Mouse (Mus musculus): Measurements from ENCODE around the gene Rtkn.

Gene Rtkn

GRCm38 (mm10) chr6:83134951-83135513 lies at the start of gene Rtkn:
TSS of gene Rtkn (plus strand) at chr6:83135463.
- no peak for DNase-seq

- no peak for DNase-seq
These were observed 48.9 kb upstream of the Rtkn start, which contains the start of gene Lbx2 for GRCm38 (mm10) chr6:83086121-83087035. TSS of gene Lbx2 (plus strand) at chr6:83086367.

GRCm38 (mm10) chr6:83087205-83087925 lies 47.9 kb upstream of the Rtkn start:
- DNase-seq = no peak

- DNase-seq = no peak
These were observed 47.4 kb upstream of the Rtkn start for GRCm38 (mm10) chr6:83087926-83088260.

- no peak for DNase-seq
These were observed 42.7 kb upstream of the Rtkn start for GRCm38 (mm10) chr6:83092416-83093127.

DNA sequence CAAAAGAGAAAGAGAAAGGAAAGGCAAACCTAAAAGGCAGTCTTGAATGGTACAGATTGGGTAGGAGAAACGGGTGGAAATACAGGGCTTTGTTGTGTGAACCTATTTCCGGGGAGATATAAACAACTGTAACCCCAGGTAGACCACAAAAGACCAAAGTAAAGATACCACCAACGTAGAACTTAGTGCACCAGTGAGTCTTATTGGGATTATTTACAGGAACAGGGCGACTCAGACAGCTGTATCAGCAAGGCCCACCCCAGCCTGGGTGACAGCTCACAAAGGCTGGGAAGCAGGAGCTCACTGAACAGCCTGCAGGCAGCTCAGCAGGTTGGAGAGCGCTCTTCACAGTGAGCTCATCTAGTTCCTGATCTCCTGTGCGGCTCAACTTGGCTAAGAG lies 39.3 kb upstream of the Rtkn start:
- DNase-seq = no peak

DNA sequence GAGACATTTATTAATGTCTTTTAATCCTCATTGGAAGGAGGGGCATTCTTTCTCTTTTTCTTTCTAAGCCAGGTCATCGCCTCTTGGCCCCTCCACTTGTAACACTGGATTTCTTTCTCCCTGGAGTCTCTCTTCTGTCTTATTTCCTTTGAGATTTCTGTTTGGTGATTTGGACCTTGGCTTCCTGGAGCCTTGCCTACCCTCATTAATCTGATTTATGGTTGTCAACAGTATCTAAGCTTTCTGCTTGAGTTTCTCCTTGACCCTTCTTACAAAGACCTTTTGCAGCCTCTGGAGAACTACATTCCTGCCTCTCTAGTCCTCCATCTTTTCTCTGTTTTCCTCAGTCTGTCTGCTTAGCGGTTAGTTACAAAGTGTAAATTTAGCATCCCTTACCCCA lies 36.9 kb upstream of the Rtkn start:
- no peak for DNase-seq

DNA sequence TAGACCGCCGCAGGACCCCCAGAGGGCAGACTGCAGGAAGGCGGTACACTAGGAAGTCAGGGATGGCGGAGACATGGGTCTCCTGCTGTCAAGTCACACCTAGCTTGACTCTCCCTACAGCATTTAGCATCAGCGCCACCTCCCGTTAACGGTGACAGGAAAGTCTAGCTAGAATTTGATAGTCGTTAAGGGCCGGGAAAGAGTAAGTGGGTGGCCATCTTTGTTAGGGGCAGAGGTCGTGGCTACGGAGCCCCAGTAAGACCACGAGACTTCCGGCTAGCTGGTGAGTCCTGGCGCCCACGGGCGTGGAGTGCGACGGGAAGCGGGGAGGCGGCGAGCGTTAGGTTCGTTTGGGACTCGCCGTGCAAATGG lies 34.0 kb upstream of the Rtkn start, which contains the start of the genes Ccdc142 and Gm42688:
Gene Ccdc142 (plus strand): TSS at position 286 of the 372 bp plus-strand sequence.
Gene Gm42688 (plus strand): TSS at position 302 of the 372 bp plus-strand sequence.
- DNase-seq = peak; percentile 94

- DNase-seq = peak; percentile 69
These were observed 33.3 kb upstream of the Rtkn start for GRCm38 (mm10) chr6:83101688-83102556.

DNA sequence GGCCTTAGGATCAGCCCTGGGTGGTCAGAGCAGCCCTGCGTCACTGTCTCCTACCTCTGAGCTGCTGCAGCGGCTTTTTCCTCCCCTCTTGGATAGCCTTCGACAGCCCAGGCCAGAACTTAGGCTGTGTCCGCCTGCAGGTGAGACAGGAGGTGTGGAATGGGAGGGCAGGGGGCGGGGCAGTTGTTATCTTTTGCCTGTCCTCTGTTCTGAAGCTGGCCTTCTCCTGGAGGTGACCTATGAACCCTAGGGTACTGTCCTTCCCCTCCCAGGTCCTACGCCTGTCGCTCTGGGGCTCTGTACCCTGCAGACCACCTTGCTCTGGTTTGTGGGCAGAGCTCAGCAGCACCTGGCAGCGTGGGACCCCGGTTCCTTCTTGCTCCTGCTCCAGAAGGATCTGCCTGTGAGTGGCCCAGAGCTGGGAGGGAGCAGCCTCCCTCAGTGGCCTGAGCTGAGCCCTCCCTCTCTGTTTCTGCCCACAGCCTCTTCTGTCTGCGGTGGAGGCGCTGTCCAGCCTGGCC lies 32.1 kb upstream of the Rtkn start:
- peak; percentile 50 for DNase-seq

DNA sequence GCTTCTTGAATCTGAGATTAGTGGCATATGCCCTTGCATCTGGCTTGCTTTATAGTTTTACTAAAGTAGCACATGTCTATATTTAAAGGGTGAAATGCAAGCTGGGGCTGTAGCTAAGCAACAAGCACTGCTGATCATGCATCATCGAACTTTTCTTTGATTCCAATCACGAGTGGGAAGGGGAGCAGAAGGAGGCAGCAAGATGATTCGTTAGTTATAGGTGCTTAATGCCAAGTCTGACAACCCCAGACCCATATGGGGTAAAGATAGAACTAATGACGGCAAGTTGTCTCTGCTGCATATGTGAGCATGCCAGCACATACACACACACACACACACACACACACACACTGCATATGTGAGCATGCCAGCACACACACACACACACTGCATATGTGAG lies 31.1 kb upstream of the Rtkn start:
- no peak for DNase-seq

DNA sequence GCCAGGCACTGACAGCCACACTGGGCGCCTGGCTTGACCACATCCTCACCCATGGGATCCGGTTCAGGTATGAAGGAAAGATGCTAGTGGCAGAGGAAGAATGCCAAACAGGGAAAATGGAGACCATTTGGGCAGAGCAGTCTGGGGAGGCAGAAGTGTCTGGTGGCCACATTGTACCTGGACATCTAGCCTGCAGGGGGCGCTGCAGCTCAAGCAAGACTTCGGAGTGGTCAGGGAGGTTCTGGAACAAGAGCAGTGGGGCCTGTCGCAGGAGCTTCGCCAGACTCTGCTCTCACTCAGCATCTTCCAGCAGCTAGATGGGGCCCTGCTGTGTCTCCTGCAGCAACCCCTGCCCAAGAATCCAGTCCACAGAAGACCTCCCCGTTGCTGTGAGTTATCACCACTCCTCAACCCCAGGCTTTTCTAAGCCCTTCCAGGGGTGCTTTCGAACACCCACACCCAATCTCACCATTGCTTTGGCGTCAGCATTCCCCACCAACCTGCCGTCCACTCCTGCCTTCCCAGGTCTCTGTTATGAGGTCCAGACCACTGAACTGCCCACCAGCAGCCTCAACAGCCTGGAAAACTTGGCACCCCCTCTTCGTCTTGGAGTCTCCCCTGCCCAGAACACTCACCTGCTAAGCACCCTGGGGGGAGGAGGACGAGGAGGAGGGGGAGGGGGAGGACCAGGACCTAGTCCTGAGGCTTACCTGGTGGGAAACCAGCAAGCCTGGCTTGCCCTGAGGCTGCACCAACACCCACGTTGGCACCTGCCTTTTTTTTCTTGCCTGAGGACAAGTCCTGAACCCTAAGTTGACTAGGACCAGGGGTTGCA lies 27.5 kb upstream of the Rtkn start:
- peak; percentile 79 for DNase-seq

DNA sequence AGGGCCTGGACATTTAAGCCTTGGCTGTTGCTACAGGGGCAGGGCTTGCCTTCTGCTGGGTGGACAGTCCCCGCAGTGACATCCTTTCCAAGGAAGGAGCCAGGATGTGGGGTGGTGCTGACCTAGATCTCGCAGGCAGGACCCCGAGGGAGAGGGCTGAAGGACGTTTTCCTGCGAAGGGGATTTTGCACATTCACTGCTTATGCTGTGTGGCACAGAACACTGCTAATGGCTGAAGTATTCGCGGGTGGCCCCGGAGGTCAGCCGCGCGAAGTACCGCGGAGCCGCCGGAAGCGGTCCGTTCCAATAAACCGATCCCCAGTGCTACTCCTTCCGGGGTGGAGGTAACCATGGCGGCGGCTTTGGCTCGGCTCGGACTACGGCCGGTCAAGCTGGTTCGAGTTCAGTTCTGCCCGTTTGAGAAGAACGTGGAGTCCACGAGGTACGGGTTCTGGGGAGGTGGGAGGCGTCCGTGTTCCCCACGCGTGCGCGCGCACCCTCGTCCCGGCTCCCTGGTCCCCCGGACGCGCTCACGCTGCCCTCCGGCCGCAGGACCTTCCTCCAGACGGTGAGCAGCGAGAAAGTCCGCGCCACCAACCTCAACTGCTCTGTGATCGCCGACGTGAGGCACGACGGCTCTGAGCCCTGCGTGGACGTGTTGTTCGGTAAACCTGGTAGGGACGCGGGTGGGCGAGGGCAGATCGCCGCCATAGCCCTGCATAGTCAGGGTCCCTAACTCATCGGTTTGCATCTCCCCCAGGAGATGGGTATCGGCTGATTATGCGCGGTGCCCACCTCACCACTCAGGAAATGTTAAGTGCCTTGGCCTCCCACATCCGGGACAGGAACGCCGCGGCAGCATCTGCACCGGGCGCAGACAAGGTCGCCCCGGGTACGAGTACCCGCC lies 26.2 kb upstream of the Rtkn start, which contains the start of gene Mrpl53:
Gene Mrpl53 (plus strand): TSS at position 279 of the 907 bp plus-strand sequence.
- peak; percentile 85 for DNase-seq

DNA sequence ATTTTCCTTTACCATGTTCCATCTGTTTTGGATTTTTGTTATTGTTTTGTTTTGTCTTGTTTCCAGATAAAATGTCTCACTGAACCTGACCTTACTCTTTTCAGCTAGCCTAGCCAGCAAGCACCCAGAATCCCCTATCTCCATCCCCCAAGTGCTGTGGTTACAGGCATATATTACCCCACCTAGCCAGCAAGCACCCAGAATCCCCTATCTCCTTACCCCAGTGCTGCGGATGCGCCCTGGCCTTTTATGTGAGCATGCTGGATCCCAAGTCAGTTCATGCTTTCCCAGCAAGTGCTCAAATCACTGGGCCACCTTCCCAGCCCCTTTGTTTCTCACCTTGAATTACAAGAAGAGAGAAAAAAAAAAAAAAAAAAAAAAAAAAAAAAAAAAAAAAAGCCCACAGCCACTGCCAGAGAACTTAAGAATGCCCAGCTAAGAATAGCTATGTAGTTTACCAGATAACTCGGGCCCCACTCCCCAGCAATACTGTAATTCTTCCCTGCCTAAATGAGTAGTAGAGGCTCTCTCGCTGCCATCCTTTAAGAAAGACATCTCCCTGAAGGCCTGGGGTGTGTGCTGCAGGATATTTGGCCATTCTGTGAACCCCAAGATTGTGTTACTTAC lies 23.6 kb upstream of the Rtkn start:
- peak; percentile 14 for DNase-seq

DNA sequence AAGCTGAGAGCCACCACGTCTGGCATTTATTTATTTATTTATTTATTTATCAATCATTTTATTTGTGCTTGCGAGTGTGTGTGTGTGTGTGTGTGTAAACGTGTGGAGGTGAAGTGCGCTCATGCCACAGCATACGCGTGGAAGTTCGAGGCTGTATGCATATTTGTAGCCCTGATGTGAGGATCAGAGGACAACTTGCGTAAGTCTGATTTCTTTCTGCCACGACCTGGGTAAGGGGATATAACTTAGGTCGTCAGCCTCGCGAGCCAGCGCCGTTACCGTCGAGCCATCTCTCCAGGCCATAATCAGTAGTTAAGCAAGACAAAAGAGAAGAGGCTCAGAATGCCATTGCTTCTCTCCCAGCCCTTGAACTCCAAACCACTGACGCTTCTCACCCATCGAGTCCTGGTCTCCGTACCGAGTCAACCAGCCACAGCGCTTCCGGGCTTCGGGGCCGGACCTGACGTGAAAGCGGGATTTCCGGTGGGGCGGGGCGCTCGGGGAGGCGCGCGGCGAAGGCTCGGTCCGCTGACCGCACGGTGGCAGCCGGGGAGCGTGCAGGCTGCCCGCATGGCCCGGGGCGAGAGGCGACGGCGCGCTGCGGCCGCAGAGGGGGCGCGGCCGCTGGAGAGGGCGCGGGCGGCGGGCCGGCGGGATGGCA lies 20.1 kb upstream of the Rtkn start, which contains the start of gene Mogs:
Gene Mogs (plus strand): TSS at position 486 of the 661 bp plus-strand sequence.
- DNase-seq = peak; percentile 91

- DNase-seq = peak; percentile 67
These were observed 19.4 kb upstream of the Rtkn start for GRCm38 (mm10) chr6:83115682-83116372.

DNA sequence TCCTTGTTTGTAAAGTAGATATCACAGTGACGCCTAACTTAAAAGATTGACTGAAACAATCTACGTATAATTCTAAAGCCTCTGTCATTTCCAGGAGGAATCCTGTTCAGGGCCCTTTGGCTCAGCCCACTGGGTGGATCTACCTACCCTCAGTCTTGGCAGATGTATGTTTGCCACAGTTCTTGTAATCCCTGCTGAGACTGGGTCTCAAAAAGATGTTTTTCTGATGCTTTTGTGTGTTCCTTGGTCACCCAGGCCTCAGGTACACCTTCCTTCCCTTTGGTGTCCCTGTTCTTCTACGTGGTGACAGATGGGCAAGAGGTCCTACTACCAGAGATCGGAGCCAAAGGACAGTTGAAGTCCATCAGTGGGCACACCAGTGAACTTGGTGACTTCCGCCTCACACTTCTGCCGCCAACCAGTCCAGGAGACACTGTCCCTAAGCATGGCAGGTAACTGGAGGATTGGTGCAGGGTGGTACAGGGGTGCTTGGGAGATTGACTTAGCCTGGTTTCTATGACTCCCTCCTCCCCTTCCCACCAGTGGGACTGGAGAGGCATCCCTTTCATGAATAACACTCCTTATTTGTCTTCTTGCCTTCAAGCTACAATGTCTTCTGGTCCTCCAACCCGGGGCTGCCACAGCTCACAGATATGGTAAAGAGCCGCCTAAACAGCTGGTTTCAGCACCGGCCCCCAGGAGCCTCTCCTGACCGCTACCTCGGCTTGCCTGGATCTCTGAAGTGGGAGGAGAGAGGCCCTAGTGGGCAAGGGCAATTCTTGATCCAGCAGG lies 18.7 kb upstream of the Rtkn start:
- DNase-seq = no peak

All from cerebellum, adult 9-11 months (tissue).